Mouse (Mus musculus) thymus, postnatal 14 days (tissue): ENCODE results near the gene Cdsn.

Source experiments
- DNase-seq: peaks from one replicate; pipeline ENCODE4 v3.0.0; 2021

Gene Cdsn

DNA sequence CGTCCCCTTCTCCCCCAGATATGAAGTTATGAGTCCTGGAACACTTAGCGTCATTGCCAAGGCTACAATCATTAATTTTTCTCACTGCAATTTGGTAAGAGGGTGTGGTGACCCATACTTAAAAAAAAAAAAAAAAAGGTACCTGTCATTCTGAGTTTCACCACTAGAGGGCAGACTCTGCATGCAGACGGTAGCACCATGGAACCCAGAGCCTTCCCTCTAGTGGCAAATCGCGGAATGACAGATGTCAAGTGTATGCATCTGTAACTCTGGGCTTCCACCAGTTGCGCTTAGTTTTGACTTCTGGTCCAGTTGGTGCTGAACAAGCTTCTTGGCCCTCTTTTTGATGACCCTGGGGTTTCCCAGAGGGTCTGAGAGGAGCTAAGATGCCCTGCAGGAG, 26.3 kb downstream of the Cdsn start:
- DNase-seq: peak; percentile 87

GRCm38 (mm10) chr17:35582900-35583299, 31.0 kb downstream of the Cdsn start:
- peak; percentile 37 for DNase-seq

- peak; percentile 83 for DNase-seq
Measured at GRCm38 (mm10) chr17:35584330-35584937, 32.5 kb downstream of the Cdsn start.

DNA sequence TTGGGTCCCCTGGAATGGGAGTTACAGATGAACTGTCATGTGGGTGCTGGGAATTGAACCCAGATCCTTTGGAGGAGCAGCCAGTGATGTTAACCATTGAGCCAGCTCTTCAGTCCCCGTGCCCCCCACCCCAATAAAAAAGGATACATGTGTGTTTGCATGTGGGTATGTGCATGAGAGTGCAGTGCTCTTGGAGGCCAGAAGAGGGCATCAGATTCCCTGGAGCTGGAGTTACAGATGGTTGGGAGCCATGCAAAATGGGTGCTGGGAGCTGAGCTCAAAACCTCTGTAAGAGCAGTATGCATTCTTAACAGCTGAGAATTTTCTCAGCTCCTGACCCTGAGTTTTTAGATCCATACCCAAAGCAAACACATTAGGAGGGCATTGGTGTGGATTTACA, 35.4 kb downstream of the Cdsn start:
- DNase-seq: no peak

DNA sequence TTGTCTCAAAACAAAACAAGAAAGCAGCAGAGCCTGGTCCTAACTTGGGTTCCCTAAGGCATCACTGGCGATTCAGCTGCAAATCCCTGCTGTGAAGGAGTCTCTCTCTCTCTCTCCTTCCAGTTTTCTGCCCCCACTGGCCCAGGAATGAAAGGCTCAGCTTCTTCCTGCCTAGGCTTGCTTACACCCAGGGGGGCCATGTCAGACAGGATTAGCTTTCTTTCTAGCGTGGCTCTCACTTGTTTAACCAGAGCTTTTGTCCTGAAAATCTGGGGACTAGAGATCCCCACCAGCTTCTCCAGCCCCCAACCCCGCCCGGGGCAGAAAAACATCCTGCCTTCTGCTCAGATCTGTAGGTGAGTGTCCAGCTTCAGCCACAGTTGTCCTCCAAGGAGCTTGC, 36.5 kb downstream of the Cdsn start:
- DNase-seq: no peak

GRCm38 (mm10) chr17:35590410-35591218, 38.7 kb downstream of the Cdsn start:
- DNase-seq: peak; percentile 73

DNA sequence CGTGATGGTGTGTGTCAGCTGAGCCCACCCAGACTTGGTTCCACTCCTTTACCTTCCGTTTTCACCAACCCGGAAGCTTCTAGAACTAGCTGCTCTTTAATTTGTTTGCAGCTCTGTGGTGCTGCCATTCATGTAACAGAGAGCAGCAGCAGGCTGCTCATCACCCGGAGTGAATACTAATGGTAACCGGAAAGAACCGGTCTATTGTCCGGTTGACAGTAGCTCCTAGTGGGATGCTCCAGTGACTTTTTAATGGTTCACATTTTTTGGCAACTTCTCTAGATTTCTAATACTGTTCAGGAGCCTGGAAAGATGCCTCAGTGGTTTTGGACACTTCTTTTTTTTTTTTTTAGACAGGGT, 39.3 kb downstream of the Cdsn start:
- DNase-seq: no peak

GRCm38 (mm10) chr17:35591731-35592130, 39.8 kb downstream of the Cdsn start:
- no peak for DNase-seq

GRCm38 (mm10) chr17:35592131-35592530, 40.2 kb downstream of the Cdsn start:
- DNase-seq: no peak

- no peak for DNase-seq
Measured at GRCm38 (mm10) chr17:35593786-35594185, 41.9 kb downstream of the Cdsn start.

DNA sequence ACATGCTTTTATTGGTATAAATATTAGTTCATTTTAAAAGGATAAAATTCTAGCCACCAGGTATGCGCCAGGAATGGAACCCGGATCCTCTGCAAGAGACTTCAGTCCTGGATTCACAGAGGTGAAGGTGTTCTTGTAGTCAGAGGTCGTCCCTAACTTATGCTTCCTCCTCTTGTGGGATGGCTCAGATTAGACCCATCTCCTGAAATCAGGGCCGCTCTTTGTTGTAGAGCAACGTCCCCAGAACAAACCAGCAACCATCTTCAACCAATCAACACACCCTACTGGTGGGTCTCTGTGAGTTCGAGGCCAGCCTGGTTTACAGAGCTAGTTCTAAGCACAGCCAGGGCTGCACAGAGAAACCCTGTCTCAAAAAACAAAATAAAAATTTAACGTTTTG, 42.5 kb downstream of the Cdsn start:
- DNase-seq: no peak

DNA sequence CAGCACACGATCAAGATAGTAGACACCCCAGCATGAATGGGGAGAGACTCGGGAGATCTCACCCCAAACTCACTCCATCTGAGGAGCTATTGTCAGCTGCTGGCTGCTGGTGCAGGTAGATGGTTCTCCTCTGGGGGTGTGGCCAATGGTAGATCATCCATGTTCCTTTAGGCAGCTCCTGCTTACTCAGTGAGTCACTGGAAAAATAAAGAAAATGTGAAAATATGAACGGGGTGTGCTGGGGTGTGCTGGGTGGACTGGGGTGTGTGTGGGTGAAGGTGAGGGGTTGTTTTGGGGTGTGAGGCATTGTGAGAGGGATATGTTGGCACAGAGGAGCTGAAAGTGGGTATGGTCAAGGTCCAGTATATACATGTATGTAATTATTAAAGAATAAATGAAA, 45.5 kb downstream of the Cdsn start:
- no peak for DNase-seq

- DNase-seq: no peak
Measured at GRCm38 (mm10) chr17:35601249-35601648, 49.3 kb downstream of the Cdsn start, which contains the start of gene Sfta2. Gene Sfta2, plus strand, starts transcription at chr17:35601549.

DNA sequence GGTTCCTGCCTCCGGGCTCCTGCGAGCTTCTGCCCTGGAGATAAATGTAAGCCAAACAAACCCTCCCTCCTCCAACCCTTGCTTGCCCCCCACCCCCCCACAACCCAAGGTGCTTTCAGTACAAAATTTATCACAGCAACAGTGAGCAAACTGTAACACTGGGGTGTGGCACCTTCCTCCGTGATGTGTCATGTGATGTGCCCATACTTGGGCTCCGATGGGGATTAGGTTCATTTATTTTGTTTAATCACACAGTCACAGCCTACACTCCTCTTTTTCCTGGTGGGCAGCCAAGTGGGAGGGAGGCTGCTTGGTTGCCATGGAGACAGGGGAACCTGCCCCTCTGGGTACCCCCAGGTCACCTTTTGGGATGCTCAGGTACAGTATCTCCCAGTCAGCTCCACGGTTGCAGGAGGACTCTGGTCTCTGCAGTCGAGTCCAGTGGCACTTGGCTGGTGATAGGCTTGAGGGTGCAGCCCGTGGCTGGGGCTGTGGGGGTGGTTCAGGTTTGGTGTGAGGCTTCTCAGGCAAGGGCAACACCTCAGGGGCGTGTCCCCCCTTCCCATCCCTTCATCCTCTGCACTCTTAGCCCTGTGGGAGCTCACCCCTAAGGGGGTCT, 49.9 kb downstream of the Cdsn start:
- no peak for DNase-seq
